In genomic region chr17:35162730-35163129, GRCm38 (mm10) we compare ENCODE assay signal across 8 mouse cellular contexts. TPM values are rescaled to one million over a fixed set of nuclear protein-coding genes. Genes with fewer than 3 reads are reported as not detected.
DNase-seq lines count a peak whose midpoint lies in the region; ATAC-seq and TF ChIP-seq lines count a peak whose summit lies in the region.
"Had no signal": no experiment of that assay in that cellular context is flagged by ENCODE, and none has a peak within 500 bp of the region (broad histone marks: within the 10 kb centered on the region; RNA-seq: fewer than 3 reads in every experiment).

No protein-coding gene starts in this region.

- ATAC-seq in limb, embryonic 12.5 days (ENCODE audit: insufficient number of reproducible peaks, insufficient read depth, low FRiP score, low TSS enrichment, low read depth), result no peak
- ATAC-seq in midbrain, embryonic 16.5 days, result no peak

- no peak for DNase-seq in MEL (ENCODE audit: low read depth, low spot score)
- peak; percentile 60 to 63 for DNase-seq in cerebellum, postnatal 10 days
- DNase-seq in heart, postnatal 4 days, result peak; percentile 54
- no peak for DNase-seq in left cerebral cortex, adult 8-10 months (ENCODE audit: low spot score in 2 of 2)
- DNase-seq in urinary bladder, postnatal 4 days (ENCODE audit: low spot score in 2 of 2), result no peak

- H3K36me3 ChIP-seq in MEL (ENCODE audit: control insufficient read depth in 1 of 2, insufficient read depth in 2 of 2, low read length in 2 of 2), result peaks cover 21 to 35% of the 10 kb centered on the region in 2 experiments
- H3K36me3 ChIP-seq in limb, embryonic 12.5 days, result peaks cover 51% of the 10 kb centered on the region
- peaks cover 35% of the 10 kb centered on the region for H3K36me3 ChIP-seq in midbrain, embryonic 16.5 days (ENCODE audit: control insufficient read depth, insufficient read depth, low read length)

- peak overlapping the region; percentile 92 to 97 for H3K4me3 ChIP-seq in MEL (ENCODE audit: control insufficient read depth in 1 of 2, insufficient read depth in 1 of 2, low read depth in 2 of 2, low read length in 2 of 2)
- H3K4me3 ChIP-seq in limb, embryonic 12.5 days (replicated peaks), result peak overlapping the region; percentile 99
- peak overlapping the region; percentile 99 for H3K4me3 ChIP-seq in midbrain, embryonic 16.5 days (ENCODE audit: low read depth, low read length)

- TF ChIP-seq RAD21 in MEL (IDR thresholded peaks at IDR 0.05; ENCODE audit: low read depth, low read length), result no peak

- TF ChIP-seq EP300 in MEL (IDR thresholded peaks at IDR 0.05; ENCODE audit: low read depth in 1 of 2, low read length in 2 of 2), result no peak

- no peaks in the 10 kb centered on the region for H3K27me3 ChIP-seq in MEL (ENCODE audit: control insufficient read depth in 1 of 2, insufficient read depth in 2 of 2, low read length in 2 of 2)
- H3K27me3 ChIP-seq in limb, embryonic 12.5 days, result no peaks in the 10 kb centered on the region
- no peaks in the 10 kb centered on the region for H3K27me3 ChIP-seq in midbrain, embryonic 16.5 days (ENCODE audit: control insufficient read depth, insufficient read depth, low read depth, low read length)

- H3K79me2 ChIP-seq in MEL (ENCODE audit: control insufficient read depth, insufficient read depth, low read length, poor library complexity), result peaks cover 62% of the 10 kb centered on the region

- peaks cover 3 to 13% of the 10 kb centered on the region in 2 experiments; a peak in 3 of 4 replicates for H3K4me1 ChIP-seq in MEL (ENCODE audit: control insufficient read depth in 1 of 2, insufficient read depth in 2 of 2, low read length in 2 of 2)
- H3K4me1 ChIP-seq in limb, embryonic 12.5 days (replicated peaks), result peaks cover 22% of the 10 kb centered on the region
- H3K4me1 ChIP-seq in midbrain, embryonic 16.5 days (ENCODE audit: control insufficient read depth, insufficient read depth, low read length), result peaks cover 29% of the 10 kb centered on the region

- H3K9ac ChIP-seq in MEL (ENCODE audit: control insufficient read depth, low read depth, low read length, poor library complexity, severe bottlenecking), result peak overlapping the region; percentile 81
- H3K9ac ChIP-seq in limb, embryonic 12.5 days (replicated peaks), result peak overlapping the region; percentile 100
- peak overlapping the region; percentile 100 for H3K9ac ChIP-seq in midbrain, embryonic 16.5 days (ENCODE audit: low read depth, low read length)

- H3K4me2 ChIP-seq in limb, embryonic 12.5 days, result peak overlapping the region; percentile 92
- H3K4me2 ChIP-seq in midbrain, embryonic 16.5 days (ENCODE audit: low read length), result peak overlapping the region; percentile 71

- H3K9me3 ChIP-seq in MEL (replicated peaks; ENCODE audit: insufficient read depth, low read length), result no peaks in the 10 kb centered on the region
- no peaks in the 10 kb centered on the region for H3K9me3 ChIP-seq in limb, embryonic 12.5 days
- no peaks in the 10 kb centered on the region for H3K9me3 ChIP-seq in midbrain, embryonic 16.5 days (replicated peaks; ENCODE audit: control insufficient read depth, low read length, poor library complexity, severe bottlenecking)

- 69% methylated on average over 12 of the region's 12 CpGs for whole genome bisulfite sequencing in limb, embryonic 12.5 days
- WGBS in midbrain, embryonic 16.5 days, result 30% methylated on average over 12 of the region's 12 CpGs

- H3K27ac ChIP-seq in MEL (ENCODE audit: control insufficient read depth, low read depth, low read length), result no peak overlapping the region
- H3K27ac ChIP-seq in limb, embryonic 12.5 days, result no peak overlapping the region
- H3K27ac ChIP-seq in midbrain, embryonic 16.5 days (ENCODE audit: low read length), result peak overlapping the region; percentile 48; the same call in 1 of the 2 replicates

- TF ChIP-seq CTCF in MEL (IDR thresholded peaks at IDR 0.05 in 2 of 3, conservative IDR thresholded peaks at IDR 0.05 in 1 of 3; ENCODE audit: control insufficient read depth in 1 of 3, insufficient read depth in 1 of 3, low read depth in 2 of 3, low read length in 3 of 3, poor library complexity in 1 of 3, severe bottlenecking in 1 of 3), result no peak

- TF ChIP-seq POLR2A in MEL (IDR thresholded peaks at IDR 0.05; ENCODE audit: control insufficient read depth in 1 of 2, insufficient read depth in 1 of 2, low read depth in 1 of 2, low read length in 2 of 2, poor library complexity in 1 of 2), result no peak

TF ChIP-seq in MEL, 35 proteins besides CTCF, POLR2A, EP300 and RAD21:
- TF ChIP-seq TAL1 (IDR thresholded peaks at IDR 0.05; ENCODE audit: low read length), result no peak
- TF ChIP-seq NRF1 (IDR thresholded peaks at IDR 0.05; ENCODE audit: insufficient read depth, low read depth, low read length, poor library complexity, severe bottlenecking), result no peak
- no peak for TF ChIP-seq MAFK (IDR thresholded peaks at IDR 0.05; ENCODE audit: borderline replicate concordance, low read depth, low read length)

RNA-seq across cellular contexts. Expression of gene Prrc2a, which starts 2.0 kb away (rescaled TPM):
- total RNA-seq in MEL (2012; rRNA removed), result 87.6 and 102 TPM in 2 replicates
- 100 to 1,000 TPM in 1 of 2 experiments, 10 to 100 TPM in 1; 71.0 to 663 TPM for polyA plus RNA-seq in MEL (2012; ENCODE audit: insufficient read depth in 1 of 2, insufficient read length in 2 of 2, low read depth in 1 of 2, low replicate concordance in 2 of 2, missing spikeins in 1 of 2)
- total RNA-seq in heart, postnatal 4 days (2021), result 100 to 1,000 TPM; 248 to 251 TPM
- polyA plus RNA-seq in limb, embryonic 12.5 days (2016; fragmentation: Nextera tagmentation; extraction: Ambion mirVana), result 212 and 231 TPM in 2 replicates
- polyA plus RNA-seq in midbrain, embryonic 16.5 days (2015; fragmentation: Nextera tagmentation; extraction: Ambion mirVana), result 148 and 167 TPM in 2 replicates
- total RNA-seq in left cerebral cortex, adult 8-10 months (2022), result 100 to 1,000 TPM; 272 to 295 (median 280) TPM

RNA-seq across cellular contexts. Expression of gene Aif1, which starts 13.1 kb away (rescaled TPM):
- total RNA-seq in MEL (2012; rRNA removed), result 0.29 and 0.42 TPM in 2 replicates
- under 1 TPM in 1 of 2 experiments, not detected in 1; 0.45 TPM for polyA plus RNA-seq in MEL (2012; ENCODE audit: insufficient read depth in 1 of 2, insufficient read length in 2 of 2, low read depth in 1 of 2, low replicate concordance in 2 of 2, missing spikeins in 1 of 2)
- 1 to 10 TPM; 2.9 to 3.4 TPM for total RNA-seq in heart, postnatal 4 days (2021)
- 4.7 and 4.9 TPM in 2 replicates for polyA plus RNA-seq in limb, embryonic 12.5 days (2016; fragmentation: Nextera tagmentation; extraction: Ambion mirVana)
- 6.2 and 6.9 TPM in 2 replicates for polyA plus RNA-seq in midbrain, embryonic 16.5 days (2015; fragmentation: Nextera tagmentation; extraction: Ambion mirVana)
- 10 to 100 TPM; 11.2 to 30.3 (median 17.4) TPM for total RNA-seq in left cerebral cortex, adult 8-10 months (2022)

RNA-seq across cellular contexts. Expression of gene Lst1, which starts 25.5 kb away (rescaled TPM):
- total RNA-seq in MEL (2012; rRNA removed), result 15.2 and 16.9 TPM in 2 replicates
- polyA plus RNA-seq in MEL (2012; ENCODE audit: insufficient read depth in 1 of 2, insufficient read length in 2 of 2, low read depth in 1 of 2, low replicate concordance in 2 of 2, missing spikeins in 1 of 2), result 10 to 100 TPM in 1 of 2 experiments, not detected in 1; 29.0 TPM
- total RNA-seq in heart, postnatal 4 days (2021), result 1 to 10 TPM; 4.2 to 4.8 TPM
- 5.6 and 6.0 TPM in 2 replicates for polyA plus RNA-seq in limb, embryonic 12.5 days (2016; fragmentation: Nextera tagmentation; extraction: Ambion mirVana)
- 4.7 and 5.9 TPM in 2 replicates for polyA plus RNA-seq in midbrain, embryonic 16.5 days (2015; fragmentation: Nextera tagmentation; extraction: Ambion mirVana)
- 10 to 100 TPM in 1 of 4 experiments, 1 to 10 TPM in 3; 6.5 to 10.1 (median 7.9) TPM for total RNA-seq in left cerebral cortex, adult 8-10 months (2022)

RNA-seq across cellular contexts. Expression of gene Bag6, which starts 27.8 kb away (rescaled TPM):
- 98.2 and 102 TPM in 2 replicates for total RNA-seq in MEL (2012; rRNA removed)
- 100 to 1,000 TPM in 1 of 2 experiments, not detected in 1; 283 TPM for polyA plus RNA-seq in MEL (2012; ENCODE audit: insufficient read depth in 1 of 2, insufficient read length in 2 of 2, low read depth in 1 of 2, low replicate concordance in 2 of 2, missing spikeins in 1 of 2)
- 100 to 1,000 TPM; 318 to 321 TPM for total RNA-seq in heart, postnatal 4 days (2021)
- polyA plus RNA-seq in limb, embryonic 12.5 days (2016; fragmentation: Nextera tagmentation; extraction: Ambion mirVana), result 70.4 TPM in 2 replicates
- 70.5 and 75.7 TPM in 2 replicates for polyA plus RNA-seq in midbrain, embryonic 16.5 days (2015; fragmentation: Nextera tagmentation; extraction: Ambion mirVana)
- total RNA-seq in left cerebral cortex, adult 8-10 months (2022), result 100 to 1,000 TPM; 263 to 306 (median 290) TPM

RNA-seq across cellular contexts. Expression of gene Apom, which starts 30.9 kb away (rescaled TPM):
- total RNA-seq in MEL (2012; rRNA removed), result 0.15 TPM in 1 of 2 replicates, not detected in the other
- under 1 TPM in 1 of 2 experiments, not detected in 1; 0.79 TPM for polyA plus RNA-seq in MEL (2012; ENCODE audit: insufficient read depth in 1 of 2, insufficient read length in 2 of 2, low read depth in 1 of 2, low replicate concordance in 2 of 2, missing spikeins in 1 of 2)
- not detected for total RNA-seq in heart, postnatal 4 days (2021)
- 0.61 and 0.70 TPM in 2 replicates for polyA plus RNA-seq in limb, embryonic 12.5 days (2016; fragmentation: Nextera tagmentation; extraction: Ambion mirVana)
- 0.24 and 0.29 TPM in 2 replicates for polyA plus RNA-seq in midbrain, embryonic 16.5 days (2015; fragmentation: Nextera tagmentation; extraction: Ambion mirVana)
- not detected for total RNA-seq in left cerebral cortex, adult 8-10 months (2022)
- total RNA-seq: common myeloid progenitor, adult 5-6 weeks had no signal

Comparison
In these comparisons a context has a peak if more than half of its experiments do, and no peak if none do; other contexts are left out.
1. DNase-seq: peak in cerebellum, postnatal 10 days (2 of 2) and heart, postnatal 4 days (single experiment); none in MEL (single experiment), left cerebral cortex, adult 8-10 months (0 of 2) and urinary bladder, postnatal 4 days (0 of 2).
2. Peak in every context shown above with its lines, with median percentiles within 50 percentile points of each other: H3K4me3 ChIP-seq and H3K9ac ChIP-seq.